Mouse (Mus musculus) liver, embryonic 11.5 days (tissue): Measurements from ENCODE around the gene Rbfox2. TPM values are rescaled to one million over a fixed set of nuclear protein-coding genes. Genes with fewer than 3 reads are reported as not detected.
"Not testable (repeated sequence)": the region's sequence is repeated elsewhere in the genome, so short reads cannot be mapped to it uniquely, and the experiment has no call there.

Experiments used
- ATAC-seq: fragments of 200-750 bp; cut with Nextera tagmentation; replicated peaks from 2 replicates; pipeline ENCODE4 v1.8.0; 2017; ENCODE audit warnings: moderate number of reproducible peaks, mild to moderate bottlenecking, moderate TSS enrichment, moderate library complexity; ENCODE audit not compliant: low FRiP score
- DNase-seq: peaks from one replicate; pipeline ENCODE4 v3.0.0-alpha.2; 2017; ENCODE audit warnings: low spot score
- H3K27ac ChIP-seq: fragments of 300-500 bp; sonication (generic); 2 replicates; pipeline ENCODE4 v1.5.1; 2014; ENCODE audit warnings: mild to moderate bottlenecking, low read depth, low read length, control low read depth
- H3K27me3 ChIP-seq: fragments of 300-500 bp; sonication (generic); replicated peaks from 2 replicates; pipeline ENCODE4 v1.6.1; 2014; ENCODE audit warnings: low read length, mixed read lengths; ENCODE audit not compliant: control insufficient read depth, insufficient read depth
- H3K36me3 ChIP-seq: fragments of 300-500 bp; sonication (generic); 2 replicates; pipeline ENCODE4 v1.6.1; 2014; ENCODE audit warnings: mild to moderate bottlenecking, low read length, moderate library complexity, mixed read lengths; ENCODE audit not compliant: control insufficient read depth, insufficient read depth
- H3K4me1 ChIP-seq: fragments of 300-500 bp; sonication (generic); replicated peaks from 2 replicates; pipeline ENCODE4 v1.6.1; 2014; ENCODE audit warnings: low read length, mixed read lengths; ENCODE audit not compliant: control insufficient read depth, insufficient read depth
- H3K4me2 ChIP-seq: fragments of 300-500 bp; sonication (generic); 2 replicates; pipeline ENCODE4 v1.6.1; 2014; ENCODE audit warnings: mild to moderate bottlenecking, control low read depth, moderate library complexity
- H3K4me3 ChIP-seq: fragments of 300-500 bp; sonication (generic); 2 replicates; pipeline ENCODE4 v1.5.1; 2014; ENCODE audit warnings: low read depth, low read length, control low read depth
- H3K9ac ChIP-seq: fragments of 300-500 bp; sonication (generic); 2 replicates; pipeline ENCODE4 v1.6.1; 2014; ENCODE audit warnings: low read depth, low read length, control low read depth
- H3K9me3 ChIP-seq: fragments of 300-500 bp; sonication (generic); 2 replicates; pipeline ENCODE4 v1.6.1; 2016; ENCODE audit warnings: low read length, inconsistent platforms, mixed read lengths; ENCODE audit not compliant: control insufficient read depth
- WGBS: fragments of 180-500 bp; shearing (Covaris S2); extraction: QIAGEN DNeasy Blood & Tissue Kit; methylation state at CpG from one replicate; pipeline ENCODE4 v1.1.7; 2014; 5-methylcytosine and 5-hydroxymethylcytosine counted together
- polyA plus RNA-seq: library from polyadenylated mRNA; unstranded; fragments of >200 nt; fragmentation: Nextera tagmentation; extraction: Ambion mirVana; gene quantifications from 2 replicates; pipeline ENCODE4 v1.2.1, GENCODE M21; 2014

Gene Rbfox2
- polyA plus RNA-seq, 1 experiment from 2014 or later, result 26.6 TPM

- no peaks in the 10 kb centered on the region for H3K36me3 ChIP-seq
- H3K4me1 ChIP-seq, result peaks cover 10% of the 10 kb centered on the region; the same call in 1 of the 2 replicates
- no peak overlapping the region for H3K4me3 ChIP-seq
- DNase-seq (no peak), ATAC-seq (no peak)
- H3K9me3 ChIP-seq, result no peaks in the 10 kb centered on the region
- H3K9ac ChIP-seq, result no peak overlapping the region
- H3K27ac ChIP-seq, result no peak overlapping the region
- WGBS, result 36% methylated on average over 9 of the region's 9 CpGs
- peak overlapping the region; percentile 51 for H3K4me2 ChIP-seq
- H3K27me3 ChIP-seq, result no peaks in the 10 kb centered on the region
Observed at GRCm38 (mm10) chr15:77336968-77337341, 30.2 kb upstream of the Rbfox2 start.

- Histone ChIP-seq H3K4me3 (peak overlapping the region; percentile 26), H3K9ac (peak overlapping the region; percentile 35; the same call in 1 of the 2 replicates), H3K27ac (no peak overlapping the region), H3K4me2 (peak overlapping the region; percentile 51), H3K36me3 (no peaks in the 10 kb centered on the region), H3K4me1 (peaks cover 10% of the 10 kb centered on the region; the same call in 1 of the 2 replicates), H3K9me3 (no peaks in the 10 kb centered on the region), H3K27me3 (no peaks in the 10 kb centered on the region)
- ATAC-seq (0 out of 2 replicates have a peak, but pooled peaks have one; percentile 47), DNase-seq (peak; percentile 85)
- 2% methylated on average over 32 of the region's 32 CpGs for WGBS
Observed at GRCm38 (mm10) chr15:77336287-77336967, 29.6 kb upstream of the Rbfox2 start.

- WGBS, result 72% methylated on average over 3 of the region's 3 CpGs
- not testable (repeated sequence) for H3K27me3 ChIP-seq, DNase-seq, H3K36me3 ChIP-seq, ATAC-seq, H3K4me3 ChIP-seq, H3K9me3 ChIP-seq, H3K27ac ChIP-seq, H3K4me2 ChIP-seq, H3K9ac ChIP-seq
- H3K4me1 ChIP-seq, result peaks cover 10% of the 10 kb centered on the region; the same call in 1 of the 2 replicates
Observed at GRCm38 (mm10) chr15:77335185-77335584, 28.4 kb upstream of the Rbfox2 start.

- ATAC-seq, result no peak
- WGBS, result 68% methylated on average over 7 of the region's 7 CpGs
- H3K36me3 ChIP-seq, result no peaks in the 10 kb centered on the region
Observed at GRCm38 (mm10) chr15:77332272-77332991, 25.6 kb upstream of the Rbfox2 start.

GRCm38 (mm10) chr15:77331444-77331843 lies 24.6 kb upstream of the Rbfox2 start:
- H3K27me3 ChIP-seq, result no peaks in the 10 kb centered on the region
- no peak overlapping the region for H3K4me3 ChIP-seq
- ATAC-seq, result no peak
- no peak for DNase-seq
- peaks cover 9% of the 10 kb centered on the region; the same call in 1 of the 2 replicates for H3K4me1 ChIP-seq
- no peak overlapping the region for H3K4me2 ChIP-seq
- no peak overlapping the region for H3K9ac ChIP-seq
- H3K36me3 ChIP-seq, result no peaks in the 10 kb centered on the region
- 82% methylated on average over 4 of the region's 4 CpGs for WGBS
- no peaks in the 10 kb centered on the region for H3K9me3 ChIP-seq
- no peak overlapping the region for H3K27ac ChIP-seq

More at GRCm38 (mm10) chr15:77332272-77332991, 25.6 kb upstream of the Rbfox2 start:
- H3K27ac ChIP-seq, result no peak overlapping the region
- H3K9ac ChIP-seq, result no peak overlapping the region
- no peak overlapping the region for H3K4me3 ChIP-seq
- DNase-seq, result no peak
- no peaks in the 10 kb centered on the region for H3K27me3 ChIP-seq
- peaks cover 14% of the 10 kb centered on the region; the same call in 1 of the 2 replicates for H3K4me1 ChIP-seq
- no peaks in the 10 kb centered on the region for H3K9me3 ChIP-seq
- no peak overlapping the region for H3K4me2 ChIP-seq

- no peaks in the 10 kb centered on the region for H3K27me3 ChIP-seq
- H3K4me1 ChIP-seq, result peaks cover 9% of the 10 kb centered on the region; the same call in 1 of the 2 replicates
- H3K9ac ChIP-seq, result no peak overlapping the region
- H3K4me3 ChIP-seq, result no peak overlapping the region
- no peak for DNase-seq
- 0 out of 2 replicates have a peak overlapping the region, but pooled peaks have one; percentile 1 for H3K4me2 ChIP-seq
- no peak for ATAC-seq
- no peaks in the 10 kb centered on the region for H3K36me3 ChIP-seq
- no peaks in the 10 kb centered on the region for H3K9me3 ChIP-seq
- no peak overlapping the region for H3K27ac ChIP-seq
- WGBS, result 63% methylated on average over 12 of the region's 12 CpGs
Observed at GRCm38 (mm10) chr15:77329681-77330180, 22.9 kb upstream of the Rbfox2 start.

- ATAC-seq, result no peak
- H3K4me2 ChIP-seq, result no peak overlapping the region
- 88% methylated on average over 4 of the region's 4 CpGs for WGBS
- no peak overlapping the region for H3K27ac ChIP-seq
- H3K4me3 ChIP-seq, result no peak overlapping the region
- H3K9ac ChIP-seq, result no peak overlapping the region
- H3K36me3 ChIP-seq, result no peaks in the 10 kb centered on the region
- H3K4me1 ChIP-seq, result peaks cover 4% of the 10 kb centered on the region; the same call in 1 of the 2 replicates
- DNase-seq, result no peak
- H3K27me3 ChIP-seq, result no peaks in the 10 kb centered on the region
- no peaks in the 10 kb centered on the region for H3K9me3 ChIP-seq
Observed at GRCm38 (mm10) chr15:77326361-77326760, 19.6 kb upstream of the Rbfox2 start.

- H3K27ac ChIP-seq, result no peak overlapping the region
- H3K9me3 ChIP-seq, result no peaks in the 10 kb centered on the region
- ATAC-seq (no peak), DNase-seq (no peak)
- no peak overlapping the region for H3K4me3 ChIP-seq
- H3K4me1 ChIP-seq, result no peaks in the 10 kb centered on the region
- WGBS, result 93% methylated on average over 11 of the region's 11 CpGs
- no peaks in the 10 kb centered on the region for H3K36me3 ChIP-seq
- H3K9ac ChIP-seq, result no peak overlapping the region
- H3K4me2 ChIP-seq, result no peak overlapping the region
- no peaks in the 10 kb centered on the region for H3K27me3 ChIP-seq
Observed at GRCm38 (mm10) chr15:77324426-77324825, 17.6 kb upstream of the Rbfox2 start.
